Mouse (Mus musculus) layer of hippocampus, adult 6 months (tissue): ENCODE results near the gene Lrrc72. TPM values are rescaled to one million over a fixed set of nuclear protein-coding genes. Genes with fewer than 3 reads are reported as not detected.

Experiments
- long read RNA-seq, 2 experiments: library from polyadenylated mRNA; unstranded; transcript quantifications; one replicate each; pipeline ENCODE4 v2.0.0; 2019 to 2020
- polyA plus RNA-seq: library from polyadenylated mRNA; unstranded; fragments of <200 nt; fragmentation: Nextera tagmentation; gene quantifications from 2 replicates; pipeline ENCODE4 v1.2.3, GENCODE M21; 2021

The Lrrc72 gene
- not detected in 2 replicates for polyA plus RNA-seq
- long read RNA-seq, experiment 1: 0 reads
- long read RNA-seq, experiment 2: 0 reads

GRCm38 (mm10) chr12:36253298-36253697, at the start of gene Lrrc72:
Lrrc72 (minus strand) TSS chr12:36253398.

Other genes starting within 250 kb of the Lrrc72 start
- gene Tspan13, start 210.9 kb downstream of the Lrrc72 start, polyA plus RNA-seq: 424 and 476 TPM in 2 replicates
- gene Ankmy2, start 96.3 kb downstream of the Lrrc72 start, polyA plus RNA-seq: 35.1 and 35.8 TPM in 2 replicates
- 33.6 and 36.9 TPM in 2 replicates for gene Bzw2, start 95.3 kb downstream of the Lrrc72 start, polyA plus RNA-seq
- gene Sostdc1, start 60.7 kb upstream of the Lrrc72 start, polyA plus RNA-seq: 4.2 and 37.5 TPM in 2 replicates
- 12.2 and 13.4 TPM in 2 replicates for gene Ispd, start 128.1 kb upstream of the Lrrc72 start, polyA plus RNA-seq
- gene D630036H23Rik, start 128.8 kb upstream of the Lrrc72 start, polyA plus RNA-seq: 3.0 and 3.1 TPM in 2 replicates